In genomic region chr6:8617369-8617768, GRCm38 (mm10) we compare ENCODE assay signal across 10 mouse cellular contexts.
"Had no signal": no experiment of that assay in that cellular context is flagged by ENCODE, and none has a peak within 500 bp of the region (broad histone marks: within the 10 kb centered on the region; RNA-seq: fewer than 3 reads in every experiment).

No protein-coding gene starts in this region.

- DNase-seq: kidney, adult 11 months; kidney, adult 9 months; kidney, postnatal 10 days; kidney, postnatal 4 days; lung, adult 2 months; midbrain, embryonic 14.5 days; right cerebral cortex, adult 18-20 months; right cerebral cortex, postnatal 25 days; thymus, postnatal 4 days had no signal

- ATAC-seq: lung, postnatal 0 days had no signal
